Mouse (Mus musculus): ENCODE measurements at regions not wholly inside any gene's neighbourhood (a gene's known extent, or its start where the extent isn't known, plus 50 kb on each side); places are given as distances from the start of the nearest gene placed in this dataset.

GRCm38 (mm10) chr9:61749201-61749600 is 165.1 kb downstream of the Rplp1 start:
- ATAC-seq (ENCODE audit: low read depth) (no peak), DNase-seq (ENCODE audit: low spot score) (no peak)
- no peak overlapping the region for H3K27ac ChIP-seq (replicated peaks; ENCODE audit: low read depth, low read length)
- H3K4me2 ChIP-seq (ENCODE audit: low read depth, low read length) = no peak overlapping the region
- no peaks in the 10 kb centered on the region for H3K9me3 ChIP-seq (ENCODE audit: control insufficient read depth, low read length)
- peaks cover 4% of the 10 kb centered on the region; the same call in 1 of the 2 replicates for H3K4me1 ChIP-seq (ENCODE audit: control insufficient read depth, insufficient read depth, low read length)
- H3K9ac ChIP-seq (ENCODE audit: low read depth, low read length) = no peak overlapping the region
- no peak overlapping the region for H3K4me3 ChIP-seq (ENCODE audit: low read depth, low read length)
- no peaks in the 10 kb centered on the region for H3K36me3 ChIP-seq (ENCODE audit: control insufficient read depth, insufficient read depth, low read length)
- WGBS = 91% methylated on average over 4 of the region's 4 CpGs
- H3K27me3 ChIP-seq (replicated peaks; ENCODE audit: control insufficient read depth, insufficient read depth, low read length) = no peaks in the 10 kb centered on the region

GRCm38 (mm10) chr9:61748416-61748815 is 165.9 kb downstream of the Rplp1 start:
- no peak overlapping the region for H3K9ac ChIP-seq (ENCODE audit: low read depth, low read length)
- DNase-seq (ENCODE audit: low spot score) = no peak
- H3K4me1 ChIP-seq (ENCODE audit: control insufficient read depth, insufficient read depth, low read length) = peaks cover under 1% of the 10 kb centered on the region; the same call in 1 of the 2 replicates
- H3K9me3 ChIP-seq (ENCODE audit: control insufficient read depth, low read length) = no peaks in the 10 kb centered on the region
- H3K4me2 ChIP-seq (ENCODE audit: low read depth, low read length) = no peak overlapping the region
- ATAC-seq (ENCODE audit: low read depth) = no peak
- no peaks in the 10 kb centered on the region for H3K27me3 ChIP-seq (replicated peaks; ENCODE audit: control insufficient read depth, insufficient read depth, low read length)
- no peak overlapping the region for H3K27ac ChIP-seq (replicated peaks; ENCODE audit: low read depth, low read length)
- no peaks in the 10 kb centered on the region for H3K36me3 ChIP-seq (ENCODE audit: control insufficient read depth, insufficient read depth, low read length)
- H3K4me3 ChIP-seq (ENCODE audit: low read depth, low read length) = no peak overlapping the region

- DNase-seq (ENCODE audit: low spot score) (no peak), ATAC-seq (ENCODE audit: low read depth) (no peak)
- Histone ChIP-seq H3K27ac (replicated peaks; ENCODE audit: low read depth, low read length) (no peak overlapping the region), H3K27me3 (replicated peaks; ENCODE audit: control insufficient read depth, insufficient read depth, low read length) (no peaks in the 10 kb centered on the region), H3K9me3 (ENCODE audit: control insufficient read depth, low read length) (no peaks in the 10 kb centered on the region), H3K4me1 (ENCODE audit: control insufficient read depth, insufficient read depth, low read length) (no peaks in the 10 kb centered on the region), H3K9ac (ENCODE audit: low read depth, low read length) (no peak overlapping the region), H3K4me2 (ENCODE audit: low read depth, low read length) (no peak overlapping the region), H3K36me3 (ENCODE audit: control insufficient read depth, insufficient read depth, low read length) (no peaks in the 10 kb centered on the region), H3K4me3 (ENCODE audit: low read depth, low read length) (no peak overlapping the region)
- WGBS = 64% methylated on average over 6 of the region's 6 CpGs
Observed at GRCm38 (mm10) chr9:61746401-61746800, 167.9 kb downstream of the Rplp1 start.

GRCm38 (mm10) chr9:61745301-61745801 is 169.0 kb downstream of the Rplp1 start:
- Histone ChIP-seq H3K36me3 (ENCODE audit: control insufficient read depth, insufficient read depth, low read length) (no peaks in the 10 kb centered on the region), H3K27me3 (replicated peaks; ENCODE audit: control insufficient read depth, insufficient read depth, low read length) (no peaks in the 10 kb centered on the region), H3K4me2 (ENCODE audit: low read depth, low read length) (no peak overlapping the region), H3K27ac (replicated peaks; ENCODE audit: low read depth, low read length) (no peak overlapping the region), H3K4me1 (ENCODE audit: control insufficient read depth, insufficient read depth, low read length) (no peaks in the 10 kb centered on the region), H3K9ac (ENCODE audit: low read depth, low read length) (no peak overlapping the region), H3K9me3 (ENCODE audit: control insufficient read depth, low read length) (no peaks in the 10 kb centered on the region), H3K4me3 (ENCODE audit: low read depth, low read length) (no peak overlapping the region)
- no peak for ATAC-seq (ENCODE audit: low read depth)
- WGBS = 42% methylated on average over 7 of the region's 7 CpGs
- peak; percentile 27 for DNase-seq (ENCODE audit: low spot score)

- Histone ChIP-seq H3K9ac (ENCODE audit: low read depth, low read length) (no peak overlapping the region), H3K27ac (replicated peaks; ENCODE audit: low read depth, low read length) (no peak overlapping the region), H3K4me1 (ENCODE audit: control insufficient read depth, insufficient read depth, low read length) (no peaks in the 10 kb centered on the region), H3K4me2 (ENCODE audit: low read depth, low read length) (no peak overlapping the region), H3K4me3 (ENCODE audit: low read depth, low read length) (no peak overlapping the region), H3K27me3 (replicated peaks; ENCODE audit: control insufficient read depth, insufficient read depth, low read length) (no peaks in the 10 kb centered on the region; the same call in 1 of the 2 replicates), H3K9me3 (ENCODE audit: control insufficient read depth, low read length) (no peaks in the 10 kb centered on the region), H3K36me3 (ENCODE audit: control insufficient read depth, insufficient read depth, low read length) (no peaks in the 10 kb centered on the region)
- ATAC-seq (ENCODE audit: low read depth) (no peak), DNase-seq (ENCODE audit: low spot score) (no peak)
- WGBS = 67% methylated on average over 2 of the region's 2 CpGs
Observed at GRCm38 (mm10) chr9:61733540-61733939, 180.8 kb downstream of the Rplp1 start.

- WGBS = 58% methylated on average over 4 of the region's 4 CpGs
- no peaks in the 10 kb centered on the region for H3K9me3 ChIP-seq (ENCODE audit: control insufficient read depth, low read length)
- no peaks in the 10 kb centered on the region for H3K4me1 ChIP-seq (ENCODE audit: control insufficient read depth, insufficient read depth, low read length)
- H3K27ac ChIP-seq (replicated peaks; ENCODE audit: low read depth, low read length) = no peak overlapping the region
- no peaks in the 10 kb centered on the region for H3K36me3 ChIP-seq (ENCODE audit: control insufficient read depth, insufficient read depth, low read length)
- ATAC-seq (ENCODE audit: low read depth) (no peak), DNase-seq (ENCODE audit: low spot score) (no peak)
- no peak overlapping the region for H3K4me2 ChIP-seq (ENCODE audit: low read depth, low read length)
- H3K9ac ChIP-seq (ENCODE audit: low read depth, low read length) = no peak overlapping the region
- H3K27me3 ChIP-seq (replicated peaks; ENCODE audit: control insufficient read depth, insufficient read depth, low read length) = no peaks in the 10 kb centered on the region; the same call in 1 of the 2 replicates
- no peak overlapping the region for H3K4me3 ChIP-seq (ENCODE audit: low read depth, low read length)
Observed at GRCm38 (mm10) chr9:61732747-61733146, 181.6 kb downstream of the Rplp1 start.

GRCm38 (mm10) chr9:61728115-61728514 is 186.2 kb downstream of the Rplp1 start:
- Histone ChIP-seq H3K27ac (replicated peaks; ENCODE audit: low read depth, low read length) (no peak overlapping the region), H3K9me3 (ENCODE audit: control insufficient read depth, low read length) (no peaks in the 10 kb centered on the region), H3K4me1 (ENCODE audit: control insufficient read depth, insufficient read depth, low read length) (no peaks in the 10 kb centered on the region), H3K4me2 (ENCODE audit: low read depth, low read length) (no peak overlapping the region), H3K9ac (ENCODE audit: low read depth, low read length) (no peak overlapping the region), H3K36me3 (ENCODE audit: control insufficient read depth, insufficient read depth, low read length) (no peaks in the 10 kb centered on the region), H3K4me3 (ENCODE audit: low read depth, low read length) (no peak overlapping the region), H3K27me3 (replicated peaks; ENCODE audit: control insufficient read depth, insufficient read depth, low read length) (no peaks in the 10 kb centered on the region; the same call in 1 of the 2 replicates)
- WGBS = 73% methylated on average over 4 of the region's 4 CpGs
- ATAC-seq (ENCODE audit: low read depth) (no peak), DNase-seq (ENCODE audit: low spot score) (no peak)

- no peak for ATAC-seq (ENCODE audit: low read depth)
- no peak overlapping the region for H3K9ac ChIP-seq (ENCODE audit: low read depth, low read length)
- H3K9me3 ChIP-seq (ENCODE audit: control insufficient read depth, low read length) = no peaks in the 10 kb centered on the region
- H3K36me3 ChIP-seq (ENCODE audit: control insufficient read depth, insufficient read depth, low read length) = no peaks in the 10 kb centered on the region
- H3K4me3 ChIP-seq (ENCODE audit: low read depth, low read length) = no peak overlapping the region
- WGBS = 63% methylated on average over 10 of the region's 10 CpGs
- H3K27me3 ChIP-seq (replicated peaks; ENCODE audit: control insufficient read depth, insufficient read depth, low read length) = no peaks in the 10 kb centered on the region; the same call in 1 of the 2 replicates
- H3K4me1 ChIP-seq (ENCODE audit: control insufficient read depth, insufficient read depth, low read length) = no peaks in the 10 kb centered on the region
- no peak overlapping the region for H3K4me2 ChIP-seq (ENCODE audit: low read depth, low read length)
- H3K27ac ChIP-seq (replicated peaks; ENCODE audit: low read depth, low read length) = no peak overlapping the region
- DNase-seq (ENCODE audit: low spot score) = no peak
Observed at GRCm38 (mm10) chr9:61727651-61728050, 186.7 kb downstream of the Rplp1 start.

GRCm38 (mm10) chr9:61724070-61724469 is 190.3 kb downstream of the Rplp1 start:
- no peak for ATAC-seq (ENCODE audit: low read depth)
- 100% methylated on average over 2 of the region's 2 CpGs for WGBS
- Histone ChIP-seq H3K9ac (ENCODE audit: low read depth, low read length) (no peak overlapping the region), H3K27ac (replicated peaks; ENCODE audit: low read depth, low read length) (no peak overlapping the region), H3K4me3 (ENCODE audit: low read depth, low read length) (no peak overlapping the region), H3K27me3 (replicated peaks; ENCODE audit: control insufficient read depth, insufficient read depth, low read length) (no peaks in the 10 kb centered on the region), H3K9me3 (ENCODE audit: control insufficient read depth, low read length) (no peaks in the 10 kb centered on the region), H3K36me3 (ENCODE audit: control insufficient read depth, insufficient read depth, low read length) (no peaks in the 10 kb centered on the region), H3K4me1 (ENCODE audit: control insufficient read depth, insufficient read depth, low read length) (peaks cover 13% of the 10 kb centered on the region), H3K4me2 (ENCODE audit: low read depth, low read length) (no peak overlapping the region)
- DNase-seq (ENCODE audit: low spot score) = no peak
